Mouse (Mus musculus): ENCODE measurements at regions not wholly inside any gene's neighbourhood (a gene's known extent, or its start where the extent isn't known, plus 50 kb on each side); places are given as distances from the start of the nearest gene placed in this dataset.

- Histone ChIP-seq H3K4me3 (ENCODE audit: insufficient read depth in 1 of 2, low read depth in 1 of 2, low read length in 2 of 2, poor library complexity in 1 of 2, severe bottlenecking in 1 of 2) (no peak overlapping the region), H3K36me3 (ENCODE audit: control insufficient read depth, insufficient read depth, low read length, poor library complexity, severe bottlenecking) (no peaks in the 10 kb centered on the region), H3K9ac (ENCODE audit: insufficient read depth, low read depth, low read length, poor library complexity, severe bottlenecking) (no peak overlapping the region), H3K27ac (ENCODE audit: insufficient read depth, low read depth, low read length, poor library complexity, severe bottlenecking) (no peak overlapping the region), H3K9me3 (ENCODE audit: control insufficient read depth, insufficient read depth, low read depth, low read length) (no peaks in the 10 kb centered on the region), H3K4me1 (ENCODE audit: control insufficient read depth in 2 of 2, insufficient read depth in 2 of 2, low read length in 2 of 2, poor library complexity in 1 of 2) (peaks cover 0 to 4% of the 10 kb centered on the region in 2 experiments; a peak in 1 of 4 replicates)
- TF ChIP-seq ZC3H11A (IDR thresholded peaks at IDR 0.05; ENCODE audit: borderline replicate concordance, low read depth, low read length) (no peak), CHD2 (IDR thresholded peaks at IDR 0.05; ENCODE audit: low read depth, low read length) (no peak), HCFC1 (IDR thresholded peaks at IDR 0.05; ENCODE audit: borderline replicate concordance, insufficient read depth, low read length) (no peak), MAFK (IDR thresholded peaks at IDR 0.05; ENCODE audit: insufficient read depth, low read depth, low read length) (no peak), ZNF384 (IDR thresholded peaks at IDR 0.05; ENCODE audit: low read depth, low read length) (no peak)
- in situ Hi-C loops (cut with MboI; ENCODE audit: low sequenced_read_pairs in 2 of 2, unreplicated experiment in 2 of 2) = no loop called here
- DNase-seq (ENCODE audit: low read depth, low spot score) = no peak
Observed at GRCm38 (mm10) chr4:106247398-106247797, 68.6 kb upstream of the Usp24 start.

- Histone ChIP-seq H3K36me3 (ENCODE audit: control insufficient read depth, insufficient read depth, low read length, poor library complexity, severe bottlenecking) (no peaks in the 10 kb centered on the region), H3K4me3 (ENCODE audit: insufficient read depth in 1 of 2, low read depth in 1 of 2, low read length in 2 of 2, poor library complexity in 1 of 2, severe bottlenecking in 1 of 2) (no peak overlapping the region), H3K9me3 (ENCODE audit: control insufficient read depth, insufficient read depth, low read depth, low read length) (no peaks in the 10 kb centered on the region), H3K9ac (ENCODE audit: insufficient read depth, low read depth, low read length, poor library complexity, severe bottlenecking) (no peak overlapping the region), H3K4me1 (ENCODE audit: control insufficient read depth in 2 of 2, insufficient read depth in 2 of 2, low read length in 2 of 2, poor library complexity in 1 of 2) (peaks cover 0 to 2% of the 10 kb centered on the region in 2 experiments; a peak in 1 of 4 replicates), H3K27ac (ENCODE audit: insufficient read depth, low read depth, low read length, poor library complexity, severe bottlenecking) (no peak overlapping the region)
- no peak for DNase-seq (ENCODE audit: low read depth, low spot score)
- in situ Hi-C loops (cut with MboI; ENCODE audit: low sequenced_read_pairs in 2 of 2, unreplicated experiment in 2 of 2) = no loop called here
- TF ChIP-seq ZC3H11A (IDR thresholded peaks at IDR 0.05; ENCODE audit: borderline replicate concordance, low read depth, low read length) = no peak
- TF ChIP-seq ZNF384 (IDR thresholded peaks at IDR 0.05; ENCODE audit: low read depth, low read length) = no peak
- TF ChIP-seq CHD2 (IDR thresholded peaks at IDR 0.05; ENCODE audit: low read depth, low read length) = no peak
- no peak for TF ChIP-seq MAFK (IDR thresholded peaks at IDR 0.05; ENCODE audit: insufficient read depth, low read depth, low read length)
- no peak for TF ChIP-seq HCFC1 (IDR thresholded peaks at IDR 0.05; ENCODE audit: borderline replicate concordance, insufficient read depth, low read length)
Observed at GRCm38 (mm10) chr4:106248272-106248671, 67.7 kb upstream of the Usp24 start.

GRCm38 (mm10) chr4:106249028-106249782, 66.8 kb upstream of the Usp24 start:
- no peak overlapping the region for H3K9ac ChIP-seq (ENCODE audit: insufficient read depth, low read depth, low read length, poor library complexity, severe bottlenecking)
- no peak for TF ChIP-seq HCFC1 (IDR thresholded peaks at IDR 0.05; ENCODE audit: borderline replicate concordance, insufficient read depth, low read length)
- no peak for TF ChIP-seq ZC3H11A (IDR thresholded peaks at IDR 0.05; ENCODE audit: borderline replicate concordance, low read depth, low read length)
- no peak for TF ChIP-seq MAFK (IDR thresholded peaks at IDR 0.05; ENCODE audit: insufficient read depth, low read depth, low read length)
- no peak for TF ChIP-seq ZNF384 (IDR thresholded peaks at IDR 0.05; ENCODE audit: low read depth, low read length)
- no peak for TF ChIP-seq CHD2 (IDR thresholded peaks at IDR 0.05; ENCODE audit: low read depth, low read length)
- no peak overlapping the region for H3K4me3 ChIP-seq (ENCODE audit: insufficient read depth in 1 of 2, low read depth in 1 of 2, low read length in 2 of 2, poor library complexity in 1 of 2, severe bottlenecking in 1 of 2)
- no peaks in the 10 kb centered on the region for H3K9me3 ChIP-seq (ENCODE audit: control insufficient read depth, insufficient read depth, low read depth, low read length)
- H3K4me1 ChIP-seq (ENCODE audit: control insufficient read depth in 2 of 2, insufficient read depth in 2 of 2, low read length in 2 of 2, poor library complexity in 1 of 2) = peaks cover 0 to 2% of the 10 kb centered on the region in 2 experiments; a peak in 1 of 4 replicates
- no peaks in the 10 kb centered on the region for H3K36me3 ChIP-seq (ENCODE audit: control insufficient read depth, insufficient read depth, low read length, poor library complexity, severe bottlenecking)
- H3K27ac ChIP-seq (ENCODE audit: insufficient read depth, low read depth, low read length, poor library complexity, severe bottlenecking) = no peak overlapping the region
- DNase-seq (ENCODE audit: low read depth, low spot score) = no peak
- in situ Hi-C loops (cut with MboI; ENCODE audit: low sequenced_read_pairs in 2 of 2, unreplicated experiment in 2 of 2) = no loop called here

- TF ChIP-seq HCFC1 (IDR thresholded peaks at IDR 0.05; ENCODE audit: borderline replicate concordance, insufficient read depth, low read length) = no peak
- TF ChIP-seq CHD2 (IDR thresholded peaks at IDR 0.05; ENCODE audit: low read depth, low read length) = no peak
- no peak for TF ChIP-seq ZNF384 (IDR thresholded peaks at IDR 0.05; ENCODE audit: low read depth, low read length)
- no peak for TF ChIP-seq MAFK (IDR thresholded peaks at IDR 0.05; ENCODE audit: insufficient read depth, low read depth, low read length)
- no peak for TF ChIP-seq ZC3H11A (IDR thresholded peaks at IDR 0.05; ENCODE audit: borderline replicate concordance, low read depth, low read length)
- Histone ChIP-seq H3K27ac (ENCODE audit: insufficient read depth, low read depth, low read length, poor library complexity, severe bottlenecking) (no peak overlapping the region), H3K4me1 (ENCODE audit: control insufficient read depth in 2 of 2, insufficient read depth in 2 of 2, low read length in 2 of 2, poor library complexity in 1 of 2) (no peaks in the 10 kb centered on the region), H3K9me3 (ENCODE audit: control insufficient read depth, insufficient read depth, low read depth, low read length) (no peaks in the 10 kb centered on the region), H3K4me3 (ENCODE audit: insufficient read depth in 1 of 2, low read depth in 1 of 2, low read length in 2 of 2, poor library complexity in 1 of 2, severe bottlenecking in 1 of 2) (no peak overlapping the region), H3K36me3 (ENCODE audit: control insufficient read depth, insufficient read depth, low read length, poor library complexity, severe bottlenecking) (no peaks in the 10 kb centered on the region), H3K9ac (ENCODE audit: insufficient read depth, low read depth, low read length, poor library complexity, severe bottlenecking) (no peak overlapping the region)
- DNase-seq (ENCODE audit: low read depth, low spot score) = no peak
- in situ Hi-C loops (cut with MboI; ENCODE audit: low sequenced_read_pairs in 2 of 2, unreplicated experiment in 2 of 2) = no loop called here
Observed at GRCm38 (mm10) chr4:106250048-106250447, 66.0 kb upstream of the Usp24 start.
